Mouse (Mus musculus) lung, postnatal 0 days (tissue): Measurements from ENCODE around the gene RPS10-NUDT3. TPM values are rescaled to one million over a fixed set of nuclear protein-coding genes. Genes with fewer than 3 reads are reported as not detected.

Experiments used
- ATAC-seq: fragments of 200-750 bp; cut with Nextera tagmentation; 2 replicates; pipeline ENCODE4 v1.8.0; 2017; ENCODE audit warnings: moderate library complexity
- DNase-seq: peaks from one replicate; pipeline ENCODE4 v3.0.0-alpha.2; 2016; ENCODE audit warnings: low spot score
- H3K27ac ChIP-seq: fragments of 300-500 bp; sonication (generic); 2 replicates; pipeline ENCODE4 v1.5.1; 2014; ENCODE audit warnings: antibody characterized with exemption, mild to moderate bottlenecking, low read length, mixed read lengths
- H3K27me3 ChIP-seq: fragments of 300-500 bp; sonication (generic); replicated peaks from 2 replicates; pipeline ENCODE4 v1.6.1; 2014; ENCODE audit warnings: low read length, mixed read lengths; ENCODE audit not compliant: insufficient read depth
- H3K36me3 ChIP-seq: fragments of 300-500 bp; sonication (generic); 2 replicates; pipeline ENCODE4 v1.6.1; 2014; ENCODE audit warnings: low read length, mixed read lengths; ENCODE audit not compliant: insufficient read depth
- H3K4me1 ChIP-seq: fragments of 300-500 bp; sonication (generic); 2 replicates; pipeline ENCODE4 v1.6.1; 2014; ENCODE audit warnings: antibody characterized with exemption, low read depth, low read length, mixed read lengths; ENCODE audit not compliant: insufficient read depth
- H3K4me2 ChIP-seq: fragments of 300-500 bp; sonication (generic); replicated peaks from 2 replicates; pipeline ENCODE4 v1.6.1; 2014; ENCODE audit warnings: low read depth, mild to moderate bottlenecking, low read length, moderate library complexity, mixed read lengths
- H3K4me3 ChIP-seq: fragments of 300-500 bp; sonication (generic); 2 replicates; pipeline ENCODE4 v1.5.1; 2014; ENCODE audit warnings: low read depth, low read length
- H3K9ac ChIP-seq: fragments of 300-500 bp; sonication (generic); replicated peaks from 2 replicates; pipeline ENCODE4 v1.6.1; 2014; ENCODE audit warnings: low read depth, mild to moderate bottlenecking
- H3K9me3 ChIP-seq: fragments of 300-500 bp; sonication (generic); 2 replicates; pipeline ENCODE4 v1.6.1; 2016; ENCODE audit warnings: low read length, mixed read lengths
- CTCF ChIP-seq: IDR thresholded peaks from 2 replicates; pipeline ENCODE4 v1.5.1; 2016; ENCODE audit warnings: antibody characterized with exemption, mild to moderate bottlenecking
- EP300 ChIP-seq: IDR thresholded peaks from 2 replicates; pipeline ENCODE4 v1.6.1; 2016; ENCODE audit warnings: antibody characterized with exemption, mild to moderate bottlenecking, control low read depth
- WGBS: fragments of 180-500 bp; shearing (Covaris S2); extraction: QIAGEN DNeasy Blood & Tissue Kit; methylation state at CpG from one replicate; pipeline ENCODE4 v1.1.7; 2014; 5-methylcytosine and 5-hydroxymethylcytosine counted together
- polyA plus RNA-seq: library from polyadenylated mRNA; unstranded; fragments of >200 nt; fragmentation: Nextera tagmentation; extraction: Ambion mirVana; gene quantifications from 2 replicates; pipeline ENCODE4 v1.2.1, GENCODE M21; 2015

The RPS10-NUDT3 gene
- polyA plus RNA-seq, 1 experiment from 2014 or later: not detected

GRCm38 (mm10) chr17:27554062-27554960 lies 80.7 kb downstream of the RPS10-NUDT3 start:
- no peak overlapping the region for H3K9ac ChIP-seq
- TF ChIP-seq CTCF (no peak), EP300 (no peak)
- no peak overlapping the region for H3K27ac ChIP-seq
- H3K4me3 ChIP-seq: no peak overlapping the region
- H3K4me2 ChIP-seq: peak overlapping the region; percentile 98
- WGBS: 59% methylated on average over 20 of the region's 20 CpGs
- H3K27me3 ChIP-seq: no peaks in the 10 kb centered on the region
- ATAC-seq (no peak), DNase-seq (no peak)
- no peaks in the 10 kb centered on the region for H3K36me3 ChIP-seq
- H3K9me3 ChIP-seq: no peaks in the 10 kb centered on the region
- peaks cover 6% of the 10 kb centered on the region; the same call in 1 of the 2 replicates for H3K4me1 ChIP-seq

- no peak overlapping the region for H3K4me2 ChIP-seq
- TF ChIP-seq CTCF: no peak
- no peak for TF ChIP-seq EP300
- H3K4me1 ChIP-seq: no peaks in the 10 kb centered on the region; the same call in 1 of the 2 replicates
- no peaks in the 10 kb centered on the region for H3K36me3 ChIP-seq
- ATAC-seq (no peak), DNase-seq (no peak)
- no peaks in the 10 kb centered on the region for H3K27me3 ChIP-seq
- no peaks in the 10 kb centered on the region for H3K9me3 ChIP-seq
- WGBS: 74% methylated on average over 23 of the region's 23 CpGs
- no peak overlapping the region for H3K27ac ChIP-seq
- no peak overlapping the region for H3K9ac ChIP-seq
- no peak overlapping the region for H3K4me3 ChIP-seq
Observed at GRCm38 (mm10) chr17:27552215-27553201, 82.5 kb downstream of the RPS10-NUDT3 start.

- 64% methylated on average over 10 of the region's 10 CpGs for WGBS
- no peak for TF ChIP-seq EP300
- TF ChIP-seq CTCF: no peak
Observed at GRCm38 (mm10) chr17:27551393-27551940, 83.6 kb downstream of the RPS10-NUDT3 start.

GRCm38 (mm10) chr17:27549234-27549633 lies 85.8 kb downstream of the RPS10-NUDT3 start:
- H3K4me2 ChIP-seq: no peak overlapping the region
- WGBS: 65% methylated on average over 8 of the region's 8 CpGs
- no peaks in the 10 kb centered on the region for H3K4me1 ChIP-seq
- H3K4me3 ChIP-seq: no peak overlapping the region
- no peaks in the 10 kb centered on the region for H3K9me3 ChIP-seq
- ATAC-seq: no peak
- no peaks in the 10 kb centered on the region for H3K27me3 ChIP-seq
- no peak for DNase-seq
- no peak overlapping the region for H3K9ac ChIP-seq
- TF ChIP-seq CTCF: no peak
- no peak for TF ChIP-seq EP300
- no peak overlapping the region for H3K27ac ChIP-seq
- H3K36me3 ChIP-seq: no peaks in the 10 kb centered on the region

More at GRCm38 (mm10) chr17:27551393-27551940, 83.6 kb downstream of the RPS10-NUDT3 start:
- H3K4me1 ChIP-seq: no peaks in the 10 kb centered on the region
- no peaks in the 10 kb centered on the region for H3K9me3 ChIP-seq
- no peak overlapping the region for H3K4me2 ChIP-seq
- no peaks in the 10 kb centered on the region for H3K36me3 ChIP-seq
- DNase-seq: no peak
- H3K27me3 ChIP-seq: no peaks in the 10 kb centered on the region
- ATAC-seq: no peak
- no peak overlapping the region for H3K4me3 ChIP-seq
- H3K27ac ChIP-seq: no peak overlapping the region
- H3K9ac ChIP-seq: no peak overlapping the region

- H3K27me3 ChIP-seq: no peaks in the 10 kb centered on the region
- peak; percentile 72 for ATAC-seq
- no peak overlapping the region for H3K9ac ChIP-seq
- no peaks in the 10 kb centered on the region for H3K4me1 ChIP-seq
- H3K4me2 ChIP-seq: no peak overlapping the region
- no peak overlapping the region for H3K4me3 ChIP-seq
- H3K9me3 ChIP-seq: no peaks in the 10 kb centered on the region
- peak; percentile 40 for DNase-seq
- no peak for TF ChIP-seq EP300
- H3K36me3 ChIP-seq: no peaks in the 10 kb centered on the region
- WGBS: 43% methylated on average over 9 of the region's 9 CpGs
- H3K27ac ChIP-seq: no peak overlapping the region
Observed at GRCm38 (mm10) chr17:27547253-27547868, 87.7 kb downstream of the RPS10-NUDT3 start.
